Mouse (Mus musculus) olfactory bulb, adult 2 months (tissue): ENCODE results near the gene Atl3.
"Not testable (repeated sequence)": the region's sequence is repeated elsewhere in the genome, so short reads cannot be mapped to it uniquely, and the experiment has no call there.

Source experiments
- CTCF ChIP-seq: fragments of 200-500 bp; IDR thresholded peaks from 2 replicates; pipeline ENCODE4 v1.5.1; 2012; ENCODE audit warnings: low read depth, mild to moderate bottlenecking, low read length, moderate library complexity; ENCODE audit not compliant: insufficient read depth
- POLR2A ChIP-seq: fragments of 200-500 bp; IDR thresholded peaks from 2 replicates; pipeline ENCODE4 v1.6.1; 2012; ENCODE audit warnings: mild to moderate bottlenecking, low read depth, low read length, moderate library complexity; ENCODE audit not compliant: insufficient read depth

GRCm38 (mm10) chr19:7496070-7496469 lies 2.2 kb downstream of the Atl3 start:
- TF ChIP-seq CTCF, POLR2A: not testable (repeated sequence)
